Mouse (Mus musculus): Measurements from ENCODE around the gene Tigd3. TPM values are rescaled to one million over a fixed set of nuclear protein-coding genes. Genes with fewer than 3 reads are reported as not detected.
A peak's percentile ranks its signal among the peaks of the same experiment; 100 is the strongest.

Gene Tigd3
- polyA plus RNA-seq, 1 experiment = 0.57 TPM

- Histone ChIP-seq H3K9me3 (no peaks in the 10 kb centered on the region), H3K27me3 (replicated peaks) (no peaks in the 10 kb centered on the region), H3K4me3 (replicated peaks) (peak overlapping the region; percentile 99), H3K36me3 (replicated peaks; ENCODE audit: low read length) (peaks cover 59% of the 10 kb centered on the region), H3K4me1 (peaks cover 68% of the 10 kb centered on the region)
- peak; percentile 77; the same call in 2 of the 3 replicates for TF ChIP-seq GATA1 (IDR thresholded peaks at IDR 0.05; ENCODE audit: borderline replicate concordance, low read length)
- no peak; the same call in 1 of the 2 replicates for TF ChIP-seq FLI1 (IDR thresholded peaks at IDR 0.05; ENCODE audit: low read length)
Observed at GRCm38 (mm10) chr19:5843781-5844691, 49.9 kb downstream of the Tigd3 start.

- no peaks in the 10 kb centered on the region for H3K9me3 ChIP-seq
- peak overlapping the region; percentile 99 for H3K4me3 ChIP-seq (replicated peaks)
- H3K4me1 ChIP-seq = peaks cover 68% of the 10 kb centered on the region
- TF ChIP-seq FLI1 (IDR thresholded peaks at IDR 0.05; ENCODE audit: low read length) (no peak), GATA1 (IDR thresholded peaks at IDR 0.05; ENCODE audit: borderline replicate concordance, low read length) (no peak)
- no peaks in the 10 kb centered on the region for H3K27me3 ChIP-seq (replicated peaks)
- peaks cover 69% of the 10 kb centered on the region for H3K36me3 ChIP-seq (replicated peaks; ENCODE audit: low read length)
Observed at GRCm38 (mm10) chr19:5842785-5843730, 50.9 kb downstream of the Tigd3 start.

- Histone ChIP-seq H3K4me3 (replicated peaks) (peak overlapping the region; percentile 99), H3K4me1 (peaks cover 68% of the 10 kb centered on the region), H3K9me3 (no peaks in the 10 kb centered on the region), H3K36me3 (replicated peaks; ENCODE audit: low read length) (peaks cover 77% of the 10 kb centered on the region), H3K27me3 (replicated peaks) (no peaks in the 10 kb centered on the region)
- TF ChIP-seq GATA1 (IDR thresholded peaks at IDR 0.05; ENCODE audit: borderline replicate concordance, low read length) (no peak), FLI1 (IDR thresholded peaks at IDR 0.05; ENCODE audit: low read length) (no peak)
Observed at GRCm38 (mm10) chr19:5841999-5842784, 51.8 kb downstream of the Tigd3 start.

GRCm38 (mm10) chr19:5841389-5841946, 52.5 kb downstream of the Tigd3 start:
- TF ChIP-seq FLI1 (IDR thresholded peaks at IDR 0.05; ENCODE audit: low read length) (no peak), GATA1 (IDR thresholded peaks at IDR 0.05; ENCODE audit: borderline replicate concordance, low read length) (no peak)
- H3K36me3 ChIP-seq (replicated peaks; ENCODE audit: low read length) = peaks cover 84% of the 10 kb centered on the region
- no peaks in the 10 kb centered on the region for H3K9me3 ChIP-seq
- no peaks in the 10 kb centered on the region for H3K27me3 ChIP-seq (replicated peaks)
- peaks cover 69% of the 10 kb centered on the region for H3K4me1 ChIP-seq
- peak overlapping the region; percentile 99 for H3K4me3 ChIP-seq (replicated peaks)

Other genes with a start within 250 kb of the Tigd3 start
- 116 and 134 TPM in 2 replicates for gene Sipa1, start 230.4 kb downstream of the Tigd3 start, polyA plus RNA-seq (2012; ENCODE audit: insufficient read depth, low replicate concordance)
- 156 and 158 TPM in 2 replicates for gene Map3k11, start 205.4 kb downstream of the Tigd3 start, polyA plus RNA-seq (2012; ENCODE audit: insufficient read depth, low replicate concordance)
- 161 and 607 TPM in 2 replicates for gene Pcnx3, start 205.2 kb downstream of the Tigd3 start, polyA plus RNA-seq (2012; ENCODE audit: insufficient read depth, low replicate concordance)
- gene Kcnk7, start 189.8 kb downstream of the Tigd3 start, polyA plus RNA-seq (2012; ENCODE audit: insufficient read depth, low replicate concordance) = not detected in 2 replicates
- 203 and 207 TPM in 2 replicates for gene Ehbp1l1, start 167.8 kb downstream of the Tigd3 start, polyA plus RNA-seq (2012; ENCODE audit: insufficient read depth, low replicate concordance)
- gene Fam89b, start 164.5 kb downstream of the Tigd3 start, polyA plus RNA-seq (2012; ENCODE audit: insufficient read depth, low replicate concordance) = 84.3 and 173 TPM in 2 replicates
- 1.3 and 7.9 TPM in 2 replicates for gene Ltbp3, start 153.2 kb downstream of the Tigd3 start, polyA plus RNA-seq (2012; ENCODE audit: insufficient read depth, low replicate concordance)
- gene Scyl1, start 122.7 kb downstream of the Tigd3 start, polyA plus RNA-seq (2012; ENCODE audit: insufficient read depth, low replicate concordance) = 30.0 and 71.8 TPM in 2 replicates
- gene Frmd8, start 18.9 kb downstream of the Tigd3 start, polyA plus RNA-seq (2012; ENCODE audit: insufficient read depth, low replicate concordance) = 28.5 and 57.6 TPM in 2 replicates
- 3.6 and 6.9 TPM in 2 replicates for gene Slc25a45, start 16.3 kb downstream of the Tigd3 start, polyA plus RNA-seq (2012; ENCODE audit: insufficient read depth, low replicate concordance)
- 23.0 and 44.7 TPM in 2 replicates for gene Dpf2, start 18.9 kb upstream of the Tigd3 start, polyA plus RNA-seq (2012; ENCODE audit: insufficient read depth, low replicate concordance)
- gene Cdc42ep2, start 30.7 kb upstream of the Tigd3 start, polyA plus RNA-seq (2012; ENCODE audit: insufficient read depth, low replicate concordance) = 4.4 and 15.7 TPM in 2 replicates
- gene Pola2, start 70.1 kb upstream of the Tigd3 start, polyA plus RNA-seq (2012; ENCODE audit: insufficient read depth, low replicate concordance) = 11.0 and 14.1 TPM in 2 replicates
- gene Slc22a20, start 92.0 kb upstream of the Tigd3 start, polyA plus RNA-seq (2012; ENCODE audit: insufficient read depth, low replicate concordance) = not detected in 2 replicates
- gene Capn1, start 121.7 kb upstream of the Tigd3 start, polyA plus RNA-seq (2012; ENCODE audit: insufficient read depth, low replicate concordance) = 66.2 and 91.7 TPM in 2 replicates
- 129 and 202 TPM in 2 replicates for gene Syvn1, start 152.4 kb upstream of the Tigd3 start, polyA plus RNA-seq (2012; ENCODE audit: insufficient read depth, low replicate concordance)
- 19.0 and 54.3 TPM in 2 replicates for gene Mrpl49, start 163.6 kb upstream of the Tigd3 start, polyA plus RNA-seq (2012; ENCODE audit: insufficient read depth, low replicate concordance)
- 3,425 and 5,919 TPM in 2 replicates for gene Fau, start 163.7 kb upstream of the Tigd3 start, polyA plus RNA-seq (2012; ENCODE audit: insufficient read depth, low replicate concordance)
- 39.7 and 64.8 TPM in 2 replicates for gene Znhit2, start 167.0 kb upstream of the Tigd3 start, polyA plus RNA-seq (2012; ENCODE audit: insufficient read depth, low replicate concordance)
- 26.1 and 59.5 TPM in 2 replicates for gene Tm7sf2, start 174.2 kb upstream of the Tigd3 start, polyA plus RNA-seq (2012; ENCODE audit: insufficient read depth, low replicate concordance)
- 23.5 and 35.2 TPM in 2 replicates for gene Vps51, start 183.1 kb upstream of the Tigd3 start, polyA plus RNA-seq (2012; ENCODE audit: insufficient read depth, low replicate concordance)
- not detected in 2 replicates for gene Tmem262, start 185.9 kb upstream of the Tigd3 start, polyA plus RNA-seq (2012; ENCODE audit: insufficient read depth, low replicate concordance)
- not detected in 2 replicates for gene Gm28374, start 188.1 kb upstream of the Tigd3 start, polyA plus RNA-seq (2012; ENCODE audit: insufficient read depth, low replicate concordance)
- gene Zfpl1, start 190.8 kb upstream of the Tigd3 start, polyA plus RNA-seq (2012; ENCODE audit: insufficient read depth, low replicate concordance) = 88.5 and 121 TPM in 2 replicates
- gene Cdca5, start 190.8 kb upstream of the Tigd3 start, polyA plus RNA-seq (2012; ENCODE audit: insufficient read depth, low replicate concordance) = 2.6 TPM in 1 of 2 replicates, not detected in the other
- 1.5 and 3.1 TPM in 2 replicates for gene AC131692.1, start 200.3 kb upstream of the Tigd3 start, polyA plus RNA-seq (2012; ENCODE audit: insufficient read depth, low replicate concordance)
- gene Naaladl1, start 211.6 kb upstream of the Tigd3 start, polyA plus RNA-seq (2012; ENCODE audit: insufficient read depth, low replicate concordance) = 0.30 TPM in 1 of 2 replicates, not detected in the other
- 66.7 and 124 TPM in 2 replicates for gene Sac3d1, start 224.5 kb upstream of the Tigd3 start, polyA plus RNA-seq (2012; ENCODE audit: insufficient read depth, low replicate concordance)
- gene Snx15, start 234.2 kb upstream of the Tigd3 start, polyA plus RNA-seq (2012; ENCODE audit: insufficient read depth, low replicate concordance) = 138 and 337 TPM in 2 replicates
- 1.7 and 3.7 TPM in 2 replicates for gene Batf2, start 246.8 kb upstream of the Tigd3 start, polyA plus RNA-seq (2012; ENCODE audit: insufficient read depth, low replicate concordance)
- gene Arl2, start 247.4 kb upstream of the Tigd3 start, polyA plus RNA-seq (2012; ENCODE audit: insufficient read depth, low replicate concordance) = 46.0 and 68.7 TPM in 2 replicates